Mouse (Mus musculus) lung, embryonic 14.5 days (tissue): ENCODE measurements around the gene Wdtc1. TPM values are rescaled to one million over a fixed set of nuclear protein-coding genes. Genes with fewer than 3 reads are reported as not detected.

Source experiments
- ATAC-seq: fragments of 200-750 bp; cut with Nextera tagmentation; 2 replicates; pipeline ENCODE4 v1.8.0; 2017; ENCODE audit warnings: mild to moderate bottlenecking, moderate TSS enrichment, moderate library complexity; ENCODE audit not compliant: insufficient read depth
- DNase-seq: peaks from one replicate; pipeline ENCODE4 v3.0.0-alpha.2; 2015
- H3K27ac ChIP-seq: fragments of 300-500 bp; sonication (generic); 2 replicates; pipeline ENCODE4 v1.5.1; 2014; ENCODE audit warnings: low read depth, mild to moderate bottlenecking, moderate library complexity
- H3K27me3 ChIP-seq: fragments of 300-500 bp; sonication (generic); 2 replicates; pipeline ENCODE4 v1.6.1; 2014; ENCODE audit warnings: low read length, control low read depth; ENCODE audit not compliant: insufficient read depth
- H3K36me3 ChIP-seq: fragments of 300-500 bp; sonication (generic); 2 replicates; pipeline ENCODE4 v1.6.1; 2014; ENCODE audit warnings: control low read depth; ENCODE audit not compliant: insufficient read depth
- H3K4me1 ChIP-seq: fragments of 300-500 bp; sonication (generic); 2 replicates; pipeline ENCODE4 v1.6.1; 2014; ENCODE audit warnings: antibody characterized with exemption, control low read depth; ENCODE audit not compliant: insufficient read depth
- H3K4me2 ChIP-seq: fragments of 300-500 bp; sonication (generic); 2 replicates; pipeline ENCODE4 v1.6.1; 2014; ENCODE audit warnings: mild to moderate bottlenecking
- H3K4me3 ChIP-seq: fragments of 300-500 bp; sonication (generic); 2 replicates; pipeline ENCODE4 v1.5.1; 2014; ENCODE audit warnings: low read depth, low read length
- H3K9ac ChIP-seq: fragments of 300-500 bp; sonication (generic); 2 replicates; pipeline ENCODE4 v1.6.1; 2014
- H3K9me3 ChIP-seq: fragments of 300-500 bp; sonication (generic); 2 replicates; pipeline ENCODE4 v1.6.1; 2016; ENCODE audit warnings: low read depth, low read length, control low read depth
- CTCF ChIP-seq: IDR thresholded peaks from 2 replicates; pipeline ENCODE4 v1.5.1; 2016; ENCODE audit warnings: antibody characterized with exemption, low read depth
- WGBS: fragments of 180-500 bp; shearing (Covaris S2); extraction: QIAGEN DNeasy Blood & Tissue Kit; methylation state at CpG from one replicate; pipeline ENCODE4 v1.1.7; 2014; 5-methylcytosine and 5-hydroxymethylcytosine counted together
- polyA plus RNA-seq: library from polyadenylated mRNA; unstranded; fragments of >200 nt; fragmentation: Nextera tagmentation; extraction: Ambion mirVana; gene quantifications from 2 replicates; pipeline ENCODE4 v1.2.1, GENCODE M21; 2014

Wdtc1 gene
- polyA plus RNA-seq, 1 experiment from 2014 or later = 15.3 TPM

GRCm38 (mm10) chr4:133319667-133320066 is 33.6 kb downstream of the Wdtc1 start:
- no peak overlapping the region for H3K27ac ChIP-seq
- H3K4me1 ChIP-seq = no peaks in the 10 kb centered on the region
- 87% methylated on average over 3 of the region's 3 CpGs for WGBS
- H3K9me3 ChIP-seq = no peaks in the 10 kb centered on the region
- no peak overlapping the region for H3K4me3 ChIP-seq
- no peak for TF ChIP-seq CTCF
- no peak overlapping the region for H3K4me2 ChIP-seq
- H3K9ac ChIP-seq = no peak overlapping the region
- 0 out of 2 replicates have a peak, but pooled peaks cover 3% of the 10 kb centered on the region for H3K36me3 ChIP-seq
- ATAC-seq (no peak), DNase-seq (no peak)
- no peaks in the 10 kb centered on the region for H3K27me3 ChIP-seq

GRCm38 (mm10) chr4:133315991-133316390 is 37.3 kb downstream of the Wdtc1 start:
- WGBS = 68% methylated on average over 5 of the region's 5 CpGs
- ATAC-seq (no peak), DNase-seq (no peak)
- TF ChIP-seq CTCF = no peak
- H3K4me1 ChIP-seq = no peaks in the 10 kb centered on the region
- H3K9ac ChIP-seq = no peak overlapping the region
- no peak overlapping the region for H3K27ac ChIP-seq
- no peak overlapping the region for H3K4me2 ChIP-seq
- H3K36me3 ChIP-seq = 0 out of 2 replicates have a peak, but pooled peaks cover 3% of the 10 kb centered on the region
- no peaks in the 10 kb centered on the region for H3K27me3 ChIP-seq
- no peak overlapping the region for H3K4me3 ChIP-seq
- H3K9me3 ChIP-seq = no peaks in the 10 kb centered on the region

- WGBS = 67% methylated on average over 8 of the region's 8 CpGs
- H3K4me1 ChIP-seq = no peaks in the 10 kb centered on the region
- no peak for TF ChIP-seq CTCF
- no peak overlapping the region for H3K4me2 ChIP-seq
- H3K9me3 ChIP-seq = no peaks in the 10 kb centered on the region
- no peak overlapping the region for H3K4me3 ChIP-seq
- H3K27ac ChIP-seq = no peak overlapping the region
- DNase-seq (no peak), ATAC-seq (no peak)
- no peaks in the 10 kb centered on the region for H3K36me3 ChIP-seq
- H3K27me3 ChIP-seq = no peaks in the 10 kb centered on the region
- H3K9ac ChIP-seq = no peak overlapping the region
Observed at GRCm38 (mm10) chr4:133314896-133315295, 38.4 kb downstream of the Wdtc1 start.

GRCm38 (mm10) chr4:133309948-133310347 is 43.3 kb downstream of the Wdtc1 start:
- Histone ChIP-seq H3K27me3 (no peaks in the 10 kb centered on the region), H3K4me1 (no peaks in the 10 kb centered on the region), H3K4me3 (no peak overlapping the region), H3K4me2 (no peak overlapping the region), H3K36me3 (no peaks in the 10 kb centered on the region), H3K9me3 (no peaks in the 10 kb centered on the region), H3K9ac (no peak overlapping the region), H3K27ac (no peak overlapping the region)
- peak; percentile 98 for TF ChIP-seq CTCF
- no peak for ATAC-seq
- DNase-seq = peak; percentile 93
- WGBS = 0% methylated on average over 3 of the region's 3 CpGs

- Histone ChIP-seq H3K27ac (no peak overlapping the region), H3K9ac (no peak overlapping the region), H3K27me3 (no peaks in the 10 kb centered on the region), H3K9me3 (no peaks in the 10 kb centered on the region), H3K36me3 (peaks cover 19% of the 10 kb centered on the region; the same call in 1 of the 2 replicates), H3K4me1 (no peaks in the 10 kb centered on the region), H3K4me2 (no peak overlapping the region), H3K4me3 (no peak overlapping the region)
- DNase-seq = peak; percentile 72
- TF ChIP-seq CTCF = peak; percentile 80
- 41% methylated on average over 3 of the region's 3 CpGs for WGBS
- no peak for ATAC-seq
Observed at GRCm38 (mm10) chr4:133307331-133307730, 46.0 kb downstream of the Wdtc1 start.

GRCm38 (mm10) chr4:133305825-133306224 is 47.5 kb downstream of the Wdtc1 start:
- Histone ChIP-seq H3K27me3 (no peaks in the 10 kb centered on the region), H3K9ac (no peak overlapping the region), H3K4me2 (no peak overlapping the region), H3K36me3 (peaks cover 19% of the 10 kb centered on the region; the same call in 1 of the 2 replicates), H3K4me1 (no peaks in the 10 kb centered on the region), H3K4me3 (no peak overlapping the region), H3K9me3 (no peaks in the 10 kb centered on the region), H3K27ac (no peak overlapping the region)
- ATAC-seq (no peak), DNase-seq (no peak)
- WGBS = 74% methylated on average over 7 of the region's 7 CpGs
- no peak for TF ChIP-seq CTCF

- H3K36me3 ChIP-seq = peaks cover 28% of the 10 kb centered on the region
- H3K4me3 ChIP-seq = no peak overlapping the region
- DNase-seq (no peak), ATAC-seq (no peak)
- H3K9me3 ChIP-seq = no peaks in the 10 kb centered on the region
- TF ChIP-seq CTCF = no peak
- WGBS = 91% methylated on average over 7 of the region's 7 CpGs
- H3K27me3 ChIP-seq = no peaks in the 10 kb centered on the region
- H3K9ac ChIP-seq = no peak overlapping the region
- no peaks in the 10 kb centered on the region for H3K4me1 ChIP-seq
- H3K27ac ChIP-seq = no peak overlapping the region
- H3K4me2 ChIP-seq = no peak overlapping the region
Observed at GRCm38 (mm10) chr4:133304770-133305169, 48.5 kb downstream of the Wdtc1 start.

GRCm38 (mm10) chr4:133302668-133303067 is 50.6 kb downstream of the Wdtc1 start:
- DNase-seq (no peak), ATAC-seq (no peak)
- H3K27me3 ChIP-seq = no peaks in the 10 kb centered on the region
- H3K27ac ChIP-seq = no peak overlapping the region
- no peak overlapping the region for H3K4me3 ChIP-seq
- H3K36me3 ChIP-seq = peaks cover 29% of the 10 kb centered on the region
- no peak overlapping the region for H3K4me2 ChIP-seq
- no peak for TF ChIP-seq CTCF
- WGBS = 68% methylated on average over 5 of the region's 5 CpGs
- no peak overlapping the region for H3K9ac ChIP-seq
- H3K9me3 ChIP-seq = no peaks in the 10 kb centered on the region
- H3K4me1 ChIP-seq = peaks cover 10% of the 10 kb centered on the region; the same call in 1 of the 2 replicates
